Mouse (Mus musculus) lung, adult 2 months (tissue): Measurements from ENCODE around the gene Gm5580.
"Not testable (repeated sequence)": the region's sequence is repeated elsewhere in the genome, so short reads cannot be mapped to it uniquely, and the experiment has no call there.

Experiments used
- CTCF ChIP-seq: fragments of 200-500 bp; IDR thresholded peaks from 2 replicates; pipeline ENCODE4 v1.5.1; 2011; ENCODE audit warnings: mild to moderate bottlenecking, low read length, control low read depth; ENCODE audit not compliant: insufficient read depth
- POLR2A ChIP-seq: fragments of 200-500 bp; IDR thresholded peaks from 2 replicates; pipeline ENCODE4 v1.6.1; 2011; ENCODE audit warnings: low read depth, mild to moderate bottlenecking, control low read depth, low read length, borderline replicate concordance; ENCODE audit errors: extremely low read depth

GRCm38 (mm10) chr6:116550841-116551240 is at the start of gene Gm5580:
- TF ChIP-seq CTCF, POLR2A: not testable (repeated sequence)
